Mouse (Mus musculus) ovary, adult 18-20 months (tissue): ENCODE results near the gene Kcnmb3.

Experiments
- DNase-seq: peaks from one replicate; pipeline ENCODE4 v3.0.0; 2022; ENCODE audit warnings: low spot score, mixed read lengths

Kcnmb3 gene

DNA sequence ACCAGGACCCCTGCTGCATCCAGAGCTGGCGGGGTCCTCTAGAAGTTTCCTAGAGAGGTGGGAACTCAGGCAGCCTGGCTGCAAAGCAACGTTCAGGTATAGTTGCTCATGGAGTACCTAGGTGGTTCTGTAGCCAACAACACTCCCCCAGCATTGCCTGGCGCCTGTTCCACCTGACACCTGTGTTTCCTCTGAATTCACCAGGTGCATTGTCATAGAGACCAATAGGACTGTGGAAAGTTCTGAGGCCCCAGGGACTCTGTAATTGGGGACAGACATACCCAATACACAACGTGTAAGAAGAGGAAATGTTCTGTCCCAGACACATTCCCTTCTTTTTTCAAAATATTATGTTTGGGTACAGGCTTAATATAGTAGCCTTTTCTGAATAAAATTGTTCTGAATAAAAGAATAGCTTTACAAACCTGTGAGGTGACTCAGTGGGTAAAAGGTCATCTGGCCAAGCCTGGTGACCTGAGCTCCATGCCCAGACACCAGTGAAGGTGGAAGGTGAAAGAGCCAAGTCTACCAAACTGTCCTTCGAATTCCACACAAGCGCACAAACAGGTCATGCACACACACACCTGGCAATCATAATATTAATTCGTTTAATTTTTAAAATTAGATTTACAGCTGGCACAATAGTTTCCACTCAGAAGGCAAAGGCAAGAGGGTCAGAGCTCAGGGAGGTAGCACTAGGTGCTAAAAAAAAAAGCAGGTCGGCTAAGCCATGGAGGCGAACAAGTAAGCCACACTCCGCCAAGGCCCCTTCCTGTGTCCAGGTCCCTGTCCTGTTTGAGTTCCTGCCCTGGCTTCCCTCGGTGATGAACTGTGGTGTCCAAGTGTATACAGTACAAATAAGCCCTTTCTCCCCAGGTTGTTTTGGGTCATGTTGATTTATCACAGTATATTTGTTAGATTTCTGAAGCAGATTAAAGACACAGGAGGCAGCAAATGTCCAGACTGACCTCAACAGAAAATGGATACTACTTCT lies at the start of gene Kcnmb3:
Gene Kcnmb3 (minus strand): TSS at position 135 of the 994 bp plus-strand sequence.
- DNase-seq = no peak

DNA sequence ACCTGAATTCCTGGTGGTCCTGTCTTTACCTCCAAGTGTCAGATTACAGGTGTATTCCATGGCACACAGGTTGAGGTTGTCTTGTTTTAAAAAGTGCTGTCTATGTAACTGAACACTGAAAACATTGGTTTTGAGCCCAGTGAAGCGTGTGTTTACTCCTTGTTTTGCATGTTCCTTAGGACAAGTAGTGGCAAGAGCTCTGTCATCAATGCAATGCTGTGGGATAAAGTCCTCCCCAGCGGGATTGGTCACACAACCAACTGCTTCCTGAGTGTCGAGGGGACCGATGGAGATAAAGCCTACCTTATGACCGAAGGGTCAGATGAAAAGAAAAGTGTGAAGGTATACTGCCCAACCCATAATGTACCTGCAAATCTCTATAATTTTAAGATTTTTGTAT lies 46.1 kb upstream of the Kcnmb3 start:
- no peak for DNase-seq

DNA sequence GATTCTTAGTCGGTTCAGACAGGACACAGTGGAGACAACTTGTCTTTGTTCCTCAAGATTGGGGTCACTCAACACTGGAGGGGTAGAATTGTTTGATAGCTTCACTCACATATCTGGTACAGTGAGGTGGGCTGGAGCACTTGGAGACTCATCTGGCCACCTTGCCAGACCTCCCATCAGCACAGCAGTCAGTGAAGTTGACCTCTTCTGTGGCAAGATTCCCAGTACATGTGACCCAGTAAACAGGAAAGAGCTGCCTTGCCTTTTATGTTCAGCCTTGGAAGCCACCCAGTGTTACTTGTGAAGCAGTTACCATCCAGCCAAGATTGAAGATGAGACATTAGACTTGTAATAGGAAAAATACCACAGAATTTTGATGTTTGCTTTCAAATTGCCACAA lies 45.5 kb upstream of the Kcnmb3 start:
- DNase-seq = peak; percentile 49

DNA sequence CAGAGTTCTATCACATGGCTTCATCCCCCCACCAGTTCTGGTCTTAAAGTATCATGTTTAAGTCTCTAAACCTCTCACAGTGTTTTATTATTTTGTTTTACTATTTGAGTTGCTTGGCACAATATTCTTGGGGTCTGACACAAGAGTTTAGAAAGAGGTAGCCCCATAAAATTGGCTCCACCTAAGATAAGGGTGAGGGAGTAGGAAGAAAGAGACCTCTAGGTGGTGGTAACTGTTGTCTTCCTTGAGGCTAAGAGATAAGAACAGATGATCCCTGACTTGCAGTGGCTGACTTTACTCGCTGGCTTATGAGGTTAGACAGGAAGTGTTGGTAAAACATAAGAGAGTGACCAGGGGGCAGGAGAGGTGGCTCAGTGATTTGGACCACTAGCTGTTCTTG lies 43.7 kb upstream of the Kcnmb3 start:
- no peak for DNase-seq

DNA sequence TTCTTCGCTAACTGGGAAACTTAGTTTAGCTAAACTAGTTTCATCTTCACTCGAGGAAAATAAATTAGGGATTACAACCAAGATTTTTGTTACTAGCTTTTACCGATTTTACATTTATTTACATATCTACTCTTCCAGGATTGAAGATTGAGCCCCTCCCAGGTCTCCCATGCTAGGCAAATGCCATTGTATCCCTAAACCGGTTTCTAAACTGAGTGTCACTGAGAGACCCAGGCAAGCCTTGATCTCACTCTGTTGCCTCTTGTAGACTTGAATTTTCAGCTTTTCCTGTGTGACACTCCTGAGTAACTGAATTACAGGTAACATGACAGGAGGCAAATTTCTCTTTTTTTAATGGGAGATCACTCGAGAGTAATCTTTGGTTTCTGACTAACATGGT lies 38.0 kb upstream of the Kcnmb3 start:
- DNase-seq = no peak

DNA sequence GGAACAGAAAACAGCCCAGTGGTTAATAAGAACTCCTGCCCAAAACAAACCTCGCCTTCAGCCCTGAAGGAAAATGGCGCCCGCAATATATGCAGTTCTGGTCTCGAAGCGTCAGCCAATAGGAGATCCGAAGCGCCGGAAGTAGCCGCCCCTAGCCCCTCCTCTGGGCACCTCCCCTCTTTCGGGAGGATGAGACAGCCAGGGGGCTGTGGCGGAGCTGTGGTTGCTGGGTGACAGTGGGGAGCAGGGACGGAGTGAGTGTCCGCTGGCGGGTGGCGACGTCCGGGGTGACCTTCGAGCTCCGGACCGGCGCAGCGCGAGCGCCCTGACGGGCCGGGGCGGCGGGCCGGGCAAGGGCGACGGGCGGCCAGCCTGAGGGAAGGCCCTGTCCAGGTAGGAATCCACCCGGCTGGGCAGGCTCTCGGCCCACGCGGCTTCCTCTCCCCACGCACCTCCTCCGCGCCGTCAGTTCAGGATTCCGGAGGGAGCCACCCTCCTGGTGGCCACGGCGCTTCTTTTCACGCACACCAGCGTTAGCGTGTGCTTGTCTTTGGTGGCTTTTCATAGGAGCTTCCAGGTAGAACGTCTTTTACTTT lies 37.4 kb upstream of the Kcnmb3 start, which contains the start of gene Mfn1:
Gene Mfn1 (plus strand): TSS at position 163 of the 596 bp plus-strand sequence.
- DNase-seq = peak; percentile 94

DNA sequence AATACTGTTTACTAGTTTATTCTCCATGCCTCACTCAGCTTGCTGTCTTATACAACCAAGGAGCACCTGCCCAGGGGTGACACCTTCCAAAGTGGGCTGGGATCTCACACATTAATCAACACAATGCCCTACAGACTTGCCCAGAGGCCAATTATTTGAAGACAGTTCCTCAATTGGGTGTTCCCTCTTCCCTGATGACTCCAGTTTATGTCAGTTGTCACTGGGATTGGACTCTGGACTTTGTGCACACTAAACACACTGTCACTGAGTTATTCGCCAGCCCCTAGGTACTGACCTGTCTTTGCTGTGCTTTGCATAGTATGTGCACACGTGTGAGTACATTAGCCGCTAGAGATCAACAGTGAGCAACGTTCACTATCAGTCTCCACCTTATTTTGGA lies 35.1 kb upstream of the Kcnmb3 start:
- no peak for DNase-seq

DNA sequence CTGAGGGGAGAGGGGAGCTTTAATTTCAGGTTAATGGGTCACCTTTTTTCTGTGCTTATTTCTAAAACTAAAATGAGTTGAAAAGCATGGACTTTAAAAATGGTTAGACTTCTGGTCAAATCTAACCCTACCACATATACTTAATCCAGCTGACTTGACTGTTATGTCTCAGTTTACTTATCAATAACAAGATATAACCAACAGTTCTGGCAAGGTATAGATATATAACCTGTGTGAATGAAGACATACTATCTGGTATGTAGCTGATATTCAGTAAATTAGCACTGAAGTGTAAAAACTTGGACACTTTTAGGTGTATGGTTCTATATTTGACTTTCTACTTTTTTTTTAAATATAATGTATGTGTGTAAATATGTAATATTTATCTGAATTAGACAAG lies 21.5 kb upstream of the Kcnmb3 start:
- no peak for DNase-seq

DNA sequence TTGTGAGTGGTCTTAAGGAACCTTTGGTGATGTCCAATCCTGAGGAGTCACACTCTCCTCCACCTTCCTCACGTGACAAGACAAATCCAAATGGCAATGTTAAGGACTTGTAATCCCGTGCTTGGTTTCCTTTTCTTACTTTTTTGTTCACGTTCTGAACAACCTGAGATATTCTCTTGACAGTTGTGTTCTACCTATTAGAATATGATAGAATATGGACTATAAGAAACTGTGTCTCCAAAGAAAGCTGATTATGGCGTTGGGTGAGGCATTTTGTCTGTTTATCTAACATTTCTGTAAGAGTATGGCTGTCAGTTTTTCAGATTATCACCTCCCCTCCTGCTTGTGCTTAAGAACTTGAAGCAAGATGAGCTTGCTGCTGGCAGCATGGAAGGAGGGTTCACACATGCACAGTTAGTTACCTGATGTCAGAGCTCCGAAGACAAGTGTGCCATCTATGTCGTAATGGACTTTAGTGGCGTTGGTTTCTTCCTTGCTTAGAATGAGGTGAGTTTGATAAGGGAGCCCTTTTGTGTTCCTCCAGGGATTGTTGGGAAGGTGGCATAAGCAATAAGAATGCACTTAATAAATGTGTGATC lies 20.8 kb upstream of the Kcnmb3 start:
- DNase-seq = no peak

DNA sequence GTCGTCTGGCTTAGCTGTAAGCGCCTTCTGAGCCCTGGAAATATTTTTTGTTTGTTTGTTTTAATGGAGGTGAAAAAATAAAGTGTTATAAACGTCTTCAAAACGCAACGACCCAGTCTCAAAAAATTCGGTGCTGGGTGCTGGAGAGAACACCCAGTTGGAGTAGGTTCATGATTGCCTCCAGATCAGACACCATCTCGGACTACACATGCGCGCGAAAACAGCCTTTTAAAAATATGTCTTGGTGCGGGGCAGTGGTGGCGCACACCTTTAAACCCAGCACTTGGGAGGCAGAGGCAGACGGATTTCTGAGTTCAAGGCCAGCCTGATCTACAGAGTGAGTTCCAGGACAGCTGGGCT lies 19.1 kb upstream of the Kcnmb3 start:
- no peak for DNase-seq

DNA sequence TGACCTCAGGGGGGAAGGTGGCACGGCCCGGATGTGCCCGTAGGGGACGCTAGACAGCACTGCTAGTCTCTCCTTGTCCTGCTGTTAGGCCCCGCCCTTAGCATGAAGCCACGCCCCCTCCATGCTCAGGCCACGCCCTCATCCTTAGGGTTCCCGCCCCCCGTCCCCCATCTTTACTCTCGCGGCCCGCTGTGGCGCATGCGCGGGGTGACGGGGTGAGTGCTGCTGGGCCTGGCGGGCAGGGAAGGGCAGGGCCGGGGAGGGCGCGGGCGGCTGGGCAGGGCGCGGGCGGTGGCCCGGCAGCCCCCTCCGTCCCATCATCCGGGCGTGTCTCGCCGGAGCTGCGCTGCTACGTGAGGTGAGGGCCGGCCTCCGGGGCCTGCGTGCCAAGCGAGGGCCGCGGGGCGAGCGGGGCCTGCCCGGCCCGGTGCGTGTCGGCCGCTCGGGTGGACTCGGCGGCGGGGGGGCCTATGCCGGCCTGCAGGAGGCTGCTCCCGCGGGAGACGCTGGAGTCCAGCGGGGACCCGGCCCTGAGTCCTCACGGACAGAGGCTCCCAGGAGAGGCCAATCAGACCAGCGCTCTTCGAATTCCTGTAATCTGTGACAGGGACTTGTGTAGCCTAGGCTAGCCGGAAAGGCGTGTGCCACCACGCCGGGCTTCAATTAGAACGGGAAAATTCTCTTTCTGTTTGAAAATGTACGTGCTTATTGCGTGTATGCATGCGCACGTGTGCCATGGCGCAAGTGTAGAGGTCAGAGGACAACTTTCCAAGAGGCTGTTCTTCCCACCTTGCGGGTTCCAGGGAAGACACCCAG lies 18.6 kb upstream of the Kcnmb3 start:
- DNase-seq = peak; percentile 94

DNA sequence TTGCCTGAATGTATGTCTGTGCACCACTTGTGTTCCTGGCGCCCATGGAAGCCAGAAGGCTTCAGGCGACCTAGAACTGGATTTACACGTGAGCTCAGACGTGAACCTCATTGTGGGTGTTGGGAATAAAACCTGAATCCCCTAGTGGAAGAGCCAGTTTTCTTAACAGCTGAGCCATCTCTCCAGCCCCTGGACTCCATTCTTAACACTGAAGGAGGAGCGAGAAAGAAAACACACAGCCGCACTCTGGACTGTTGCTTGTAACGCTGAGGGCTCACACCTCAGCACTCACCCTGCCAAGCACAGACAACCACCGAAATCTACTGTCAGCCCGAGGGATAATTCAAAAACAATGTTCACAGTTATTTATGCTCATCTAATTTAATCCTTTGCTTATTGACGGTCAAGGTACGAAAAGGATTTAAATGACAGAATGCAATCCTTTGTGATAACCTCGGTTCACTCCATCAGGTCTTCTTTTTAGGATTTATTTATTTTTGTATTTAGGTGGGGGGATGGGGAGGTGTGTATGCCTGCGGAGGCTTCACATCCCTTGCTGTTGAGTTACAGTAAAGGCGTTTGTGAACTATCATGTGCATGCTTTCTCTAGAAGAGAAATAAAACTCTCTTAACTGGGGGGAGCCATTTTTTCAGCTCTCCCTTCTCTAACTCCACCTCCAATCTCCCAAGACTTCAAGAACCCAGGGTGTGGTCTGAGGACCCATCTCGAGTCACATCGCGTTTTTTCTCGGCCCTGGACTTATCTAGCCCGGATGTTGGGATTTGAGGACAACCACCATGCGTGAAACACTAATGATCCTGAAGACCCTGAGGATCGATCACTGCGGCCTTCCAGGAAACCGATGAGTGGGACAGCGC lies 17.7 kb upstream of the Kcnmb3 start, which contains the start of gene Zfp639:
Gene Zfp639 (plus strand): TSS at position 764 of the 879 bp plus-strand sequence.
- no peak for DNase-seq

DNA sequence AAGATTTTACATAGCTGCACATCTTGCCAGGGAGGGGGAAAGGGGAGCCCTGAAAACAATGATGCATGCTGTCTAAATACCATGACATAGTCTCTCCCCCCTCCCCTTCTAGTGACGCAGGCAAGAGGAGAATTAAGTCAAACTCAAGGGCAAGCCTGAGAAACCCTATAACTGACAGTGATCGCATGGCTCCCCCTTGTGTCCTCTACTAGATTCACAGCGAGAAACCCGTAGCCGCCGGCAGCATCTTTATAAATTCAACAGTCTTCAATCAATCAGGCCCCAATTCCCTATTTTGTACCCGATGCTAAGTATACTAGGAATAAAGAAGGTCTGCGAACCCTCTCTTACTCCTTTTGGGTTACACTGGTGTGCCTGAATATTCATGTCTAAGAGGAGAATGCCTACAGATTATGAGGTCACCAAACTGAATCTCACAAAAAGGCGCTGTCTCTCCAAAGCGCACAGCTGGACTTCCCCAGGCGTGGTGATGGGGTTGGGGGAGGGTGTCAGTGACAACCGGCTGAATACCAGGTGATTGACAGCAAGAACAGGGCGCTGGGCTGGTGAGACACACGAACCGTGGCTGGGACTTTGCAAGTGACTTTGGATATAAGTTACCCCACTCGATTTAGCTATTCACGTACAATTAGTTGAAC lies 16.8 kb upstream of the Kcnmb3 start:
- DNase-seq = no peak

DNA sequence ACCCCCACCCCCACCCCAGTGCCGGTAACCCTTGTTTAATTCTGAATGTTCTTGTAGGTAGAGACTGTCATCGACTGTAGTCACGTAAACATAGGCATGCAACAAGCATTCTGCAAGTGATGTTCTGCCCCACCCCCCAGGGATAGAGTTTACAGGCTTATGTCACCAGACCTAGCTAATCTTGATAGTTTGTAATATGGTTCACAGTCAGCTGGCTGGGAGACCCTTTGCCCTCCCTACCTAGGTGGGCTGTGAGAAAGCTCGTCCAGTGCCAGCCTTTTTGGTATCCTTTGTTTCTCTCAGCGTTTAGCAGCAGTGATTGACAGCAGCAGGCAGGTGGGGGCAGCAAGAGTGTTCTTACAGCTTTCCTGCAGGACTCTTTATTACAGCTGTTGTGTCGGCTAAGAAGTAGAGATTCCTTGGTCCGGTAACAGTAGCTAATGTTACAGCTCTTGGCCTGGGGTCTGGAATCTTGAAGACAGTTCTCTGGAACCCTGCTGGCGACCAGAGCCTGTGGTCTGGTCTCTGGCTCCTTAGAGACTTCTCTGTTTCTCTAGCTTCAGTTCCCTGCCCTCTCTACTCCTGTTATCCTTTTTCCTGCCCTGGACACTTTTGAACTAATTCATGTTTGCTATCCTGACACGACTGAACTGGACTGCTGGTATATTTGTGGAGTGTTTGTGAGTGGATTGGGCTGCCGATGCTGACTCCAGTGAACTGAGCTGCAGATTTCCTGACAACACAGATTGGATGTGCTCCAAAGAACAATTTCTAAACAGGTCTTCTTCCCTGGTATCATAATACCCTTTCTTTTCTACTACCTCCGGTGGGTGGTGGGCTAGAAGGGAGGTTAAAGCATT lies 14.6 kb upstream of the Kcnmb3 start:
- DNase-seq = no peak

DNA sequence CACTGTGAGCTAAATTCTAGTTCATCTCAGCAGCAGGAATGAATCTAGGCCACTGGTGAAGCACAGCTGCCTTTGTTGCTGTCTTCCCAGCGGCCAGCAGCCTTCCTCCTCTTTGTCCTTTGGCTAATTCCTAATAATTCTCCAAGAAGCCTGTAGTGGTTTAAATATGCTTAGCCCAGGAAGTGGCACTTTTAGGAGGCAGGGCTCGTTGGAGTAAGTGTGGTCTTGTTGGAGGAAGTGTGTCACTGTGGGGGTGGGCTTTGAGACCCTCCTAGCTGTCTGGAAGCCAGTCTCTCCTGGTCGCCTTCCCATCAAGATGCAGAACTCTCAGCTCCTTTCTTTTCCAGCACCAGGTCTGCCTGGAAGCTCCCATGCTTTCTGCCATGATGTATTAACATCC lies 13.8 kb upstream of the Kcnmb3 start:
- no peak for DNase-seq

DNA sequence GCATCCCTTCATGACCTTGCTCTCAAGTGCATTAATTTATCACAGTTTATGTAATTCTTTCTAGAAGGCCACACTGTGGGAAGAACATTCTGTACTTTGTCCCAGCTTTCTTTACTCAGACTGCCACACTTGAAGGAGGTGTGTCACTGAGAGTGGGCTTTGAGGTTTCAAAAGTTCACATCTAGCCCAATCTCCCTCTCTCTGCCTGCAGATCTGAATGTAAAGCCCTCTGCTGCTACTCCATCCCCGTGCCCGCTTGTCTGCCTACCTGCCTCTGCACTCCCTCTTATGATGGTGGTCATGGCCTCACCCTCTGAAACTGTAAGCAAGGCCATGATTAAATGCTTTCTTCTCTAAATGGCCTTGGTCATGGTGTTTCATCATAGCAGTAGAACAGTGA lies 8.3 kb upstream of the Kcnmb3 start:
- DNase-seq = no peak

DNA sequence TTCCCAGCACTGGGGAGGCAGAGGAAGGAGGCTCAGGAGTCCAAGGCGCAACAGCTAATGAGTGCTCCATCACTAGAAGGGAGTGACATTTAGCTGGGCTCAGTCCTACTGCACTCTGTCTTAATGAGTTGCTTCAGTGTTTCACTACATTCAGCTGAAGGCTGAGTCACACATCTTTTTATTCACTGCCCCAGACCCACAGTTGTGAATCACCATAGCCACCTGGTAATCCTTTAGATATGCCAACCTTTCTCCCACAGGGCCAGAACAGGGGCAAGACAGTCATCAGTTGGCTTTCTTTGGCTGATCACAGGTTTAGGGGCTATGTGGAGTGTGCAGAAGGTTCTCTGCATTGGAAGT lies 4.7 kb upstream of the Kcnmb3 start:
- DNase-seq = no peak

DNA sequence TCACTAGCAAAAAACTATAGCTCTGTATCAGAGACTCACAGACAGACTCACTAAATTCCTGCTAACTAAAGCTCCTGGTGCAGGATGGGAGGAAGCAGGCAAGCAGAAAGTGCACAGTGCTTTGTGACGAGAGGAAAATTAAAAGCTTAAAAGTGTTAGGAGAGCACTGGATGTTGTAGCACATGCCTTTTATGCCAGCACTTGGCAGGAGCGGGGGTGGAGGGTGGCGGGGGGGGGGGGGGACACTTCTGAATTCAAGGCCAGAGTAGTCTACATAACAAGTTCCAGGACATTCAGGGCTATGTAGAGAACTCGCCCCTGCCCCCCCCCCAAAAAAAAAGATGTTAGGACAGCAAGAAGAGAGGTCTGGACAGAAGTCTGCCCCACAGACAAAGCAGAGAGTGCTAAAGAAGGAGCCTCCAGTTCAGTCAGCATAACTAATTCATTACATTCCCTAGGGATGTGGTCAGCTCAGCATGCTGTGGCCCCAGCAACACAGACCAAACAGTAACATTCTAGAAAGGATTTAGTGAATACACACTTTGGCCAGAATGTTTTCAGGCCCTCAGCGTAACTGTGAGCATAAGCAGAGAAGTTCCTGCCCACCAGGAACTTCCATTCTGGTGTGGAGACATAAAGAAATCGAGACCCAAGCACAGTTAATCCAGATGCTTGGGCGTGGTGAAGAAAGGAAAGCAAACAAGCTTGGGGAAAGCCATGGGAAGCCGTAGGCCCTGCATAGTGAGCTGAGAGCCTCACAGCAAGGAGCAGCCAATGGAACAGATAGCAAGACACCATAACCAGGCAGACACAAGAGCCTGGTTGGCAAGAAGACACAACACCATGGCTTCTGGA lies 4.1 kb upstream of the Kcnmb3 start:
- DNase-seq = no peak
